Mouse (Mus musculus): ENCODE results near the gene Chl1. TPM values are rescaled to one million over a fixed set of nuclear protein-coding genes. Genes with fewer than 3 reads are reported as not detected.
A peak's percentile ranks its signal among the peaks of the same experiment; 100 is the strongest.

Chl1 gene
- polyA plus RNA-seq, 1 experiment from 2014 or later, result 127 TPM

DNA sequence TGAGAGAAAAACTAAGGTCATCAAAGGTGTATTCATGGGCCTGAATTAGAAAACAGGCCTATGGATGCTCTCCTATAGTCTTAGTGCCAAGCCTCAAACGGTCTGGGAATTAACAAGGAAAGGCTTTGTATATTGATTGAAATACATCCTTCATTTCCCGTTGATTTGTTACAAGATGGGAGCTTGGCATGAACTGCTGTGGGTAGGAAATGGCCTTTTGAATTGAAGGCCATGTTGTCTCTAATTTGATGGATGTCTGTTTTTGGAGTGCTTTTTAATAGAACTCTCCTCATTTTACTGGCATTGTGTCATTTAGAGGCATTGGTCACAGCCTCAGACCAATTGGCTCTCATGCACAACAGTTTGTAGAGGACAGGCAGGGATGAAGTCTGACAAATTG, 49.0 kb downstream of the Chl1 start:
- WGBS, result 14% methylated on average over 2 of the region's 2 CpGs
- Histone ChIP-seq H3K4me2 (ENCODE audit: low read length) (no peak overlapping the region), H3K36me3 (ENCODE audit: control insufficient read depth, insufficient read depth) (no peaks in the 10 kb centered on the region), H3K4me1 (replicated peaks; ENCODE audit: control insufficient read depth, insufficient read depth, low read length) (peaks cover 25% of the 10 kb centered on the region), H3K9ac (replicated peaks; ENCODE audit: low read depth, low read length) (no peak overlapping the region), H3K27ac (ENCODE audit: low read length) (no peak overlapping the region), H3K27me3 (replicated peaks; ENCODE audit: control insufficient read depth, insufficient read depth, low read length) (no peaks in the 10 kb centered on the region), H3K9me3 (ENCODE audit: control insufficient read depth, low read length) (no peaks in the 10 kb centered on the region), H3K4me3 (replicated peaks; ENCODE audit: low read length) (no peak overlapping the region)
- peak; percentile 26; the same call in 1 of the 2 replicates for ATAC-seq

GRCm38 (mm10) chr6:103564811-103565210, 54.4 kb downstream of the Chl1 start:
- ATAC-seq, result no peak
- Histone ChIP-seq H3K36me3 (ENCODE audit: control insufficient read depth, insufficient read depth) (no peaks in the 10 kb centered on the region), H3K27me3 (replicated peaks; ENCODE audit: control insufficient read depth, insufficient read depth, low read length) (no peaks in the 10 kb centered on the region), H3K4me2 (ENCODE audit: low read length) (no peak overlapping the region), H3K4me1 (replicated peaks; ENCODE audit: control insufficient read depth, insufficient read depth, low read length) (peaks cover 15% of the 10 kb centered on the region), H3K9ac (replicated peaks; ENCODE audit: low read depth, low read length) (no peak overlapping the region), H3K9me3 (ENCODE audit: control insufficient read depth, low read length) (no peaks in the 10 kb centered on the region), H3K4me3 (replicated peaks; ENCODE audit: low read length) (no peak overlapping the region), H3K27ac (ENCODE audit: low read length) (no peak overlapping the region)
- 67% methylated on average over 6 of the region's 6 CpGs for WGBS

DNA sequence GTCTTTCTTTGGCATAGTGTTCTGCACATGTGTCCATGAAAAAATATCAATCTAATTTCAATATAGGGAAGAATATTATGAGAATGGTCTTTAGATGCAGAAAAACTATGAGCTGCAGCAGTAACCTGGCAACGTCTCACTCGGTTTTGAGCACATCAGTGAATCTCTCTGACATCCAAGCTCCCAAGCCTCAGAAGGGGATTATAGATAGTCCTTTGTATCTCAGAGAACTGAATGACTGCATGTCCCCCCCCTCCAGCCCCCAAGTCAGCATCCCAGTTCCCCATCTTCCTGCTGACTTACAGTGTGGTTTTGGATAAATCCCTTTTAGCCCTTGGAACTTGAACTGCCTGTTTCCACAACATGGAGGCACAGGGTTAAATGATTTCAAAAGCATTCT, 56.9 kb downstream of the Chl1 start:
- no peak overlapping the region for H3K4me2 ChIP-seq (ENCODE audit: low read length)
- H3K4me1 ChIP-seq (replicated peaks; ENCODE audit: control insufficient read depth, insufficient read depth, low read length), result peaks cover 15% of the 10 kb centered on the region
- 35% methylated on average over 2 of the region's 2 CpGs for WGBS
- H3K4me3 ChIP-seq (replicated peaks; ENCODE audit: low read length), result no peak overlapping the region
- no peak overlapping the region for H3K27ac ChIP-seq (ENCODE audit: low read length)
- no peak overlapping the region for H3K9ac ChIP-seq (replicated peaks; ENCODE audit: low read depth, low read length)
- H3K27me3 ChIP-seq (replicated peaks; ENCODE audit: control insufficient read depth, insufficient read depth, low read length), result no peaks in the 10 kb centered on the region
- ATAC-seq, result 0 out of 2 replicates have a peak, but pooled peaks have one; percentile 27
- H3K36me3 ChIP-seq (ENCODE audit: control insufficient read depth, insufficient read depth), result no peaks in the 10 kb centered on the region
- no peaks in the 10 kb centered on the region for H3K9me3 ChIP-seq (ENCODE audit: control insufficient read depth, low read length)

DNA sequence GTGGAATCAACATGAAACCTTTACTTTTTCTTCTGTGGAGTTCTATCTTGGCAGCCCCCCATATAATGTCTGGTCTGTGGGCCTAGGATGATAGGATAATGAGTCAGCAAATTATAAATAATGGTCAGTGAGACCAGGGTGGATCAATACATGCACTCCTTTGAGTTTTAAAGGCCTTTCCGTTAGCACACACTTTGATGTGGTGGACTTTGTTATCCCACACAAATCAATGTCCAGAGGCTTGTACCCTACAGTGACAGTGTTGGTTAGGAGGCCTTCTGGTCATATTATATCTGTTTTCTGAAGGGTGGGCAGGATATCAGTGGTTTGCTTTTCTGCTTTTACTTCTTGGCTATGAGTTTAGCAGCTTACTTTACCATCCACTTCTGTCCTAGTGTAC, 62.3 kb downstream of the Chl1 start:
- Histone ChIP-seq H3K4me1 (replicated peaks; ENCODE audit: control insufficient read depth, insufficient read depth, low read length) (no peaks in the 10 kb centered on the region), H3K9me3 (ENCODE audit: control insufficient read depth, low read length) (no peaks in the 10 kb centered on the region), H3K9ac (replicated peaks; ENCODE audit: low read depth, low read length) (no peak overlapping the region), H3K27me3 (replicated peaks; ENCODE audit: control insufficient read depth, insufficient read depth, low read length) (no peaks in the 10 kb centered on the region), H3K36me3 (ENCODE audit: control insufficient read depth, insufficient read depth) (no peaks in the 10 kb centered on the region), H3K4me3 (replicated peaks; ENCODE audit: low read length) (no peak overlapping the region), H3K27ac (ENCODE audit: low read length) (no peak overlapping the region), H3K4me2 (ENCODE audit: low read length) (no peak overlapping the region)
- WGBS, result 84% methylated on average over 1 of the region's 1 CpGs
- no peak for ATAC-seq

DNA sequence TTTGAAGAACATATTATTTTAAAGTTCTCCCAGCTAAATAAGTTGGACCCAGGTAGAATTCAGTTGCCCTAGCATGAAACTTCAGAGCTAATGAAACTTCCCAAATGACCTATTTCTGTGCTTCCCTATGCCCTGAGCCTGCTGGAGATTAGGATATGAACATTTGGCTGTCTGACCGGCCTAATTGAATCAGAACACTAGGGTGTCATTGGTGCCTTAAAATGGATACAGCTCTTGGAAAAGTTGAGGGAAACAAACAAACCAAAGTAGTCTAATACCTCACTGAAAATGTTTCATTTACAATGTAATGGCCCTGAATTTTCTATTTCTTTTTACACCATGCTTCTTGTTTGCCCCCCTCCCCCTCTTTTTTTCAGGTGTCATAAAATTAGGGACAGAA, 73.8 kb downstream of the Chl1 start:
- ATAC-seq, result no peak
- H3K27ac ChIP-seq (ENCODE audit: low read length), result no peak overlapping the region
- H3K4me1 ChIP-seq (replicated peaks; ENCODE audit: control insufficient read depth, insufficient read depth, low read length), result no peaks in the 10 kb centered on the region
- H3K4me3 ChIP-seq (replicated peaks; ENCODE audit: low read length), result no peak overlapping the region
- H3K36me3 ChIP-seq (ENCODE audit: control insufficient read depth, insufficient read depth), result no peaks in the 10 kb centered on the region
- no peak overlapping the region for H3K4me2 ChIP-seq (ENCODE audit: low read length)
- no peaks in the 10 kb centered on the region for H3K9me3 ChIP-seq (ENCODE audit: control insufficient read depth, low read length)
- WGBS, result 87% methylated on average over 1 of the region's 1 CpGs
- no peak overlapping the region for H3K9ac ChIP-seq (replicated peaks; ENCODE audit: low read depth, low read length)
- no peaks in the 10 kb centered on the region for H3K27me3 ChIP-seq (replicated peaks; ENCODE audit: control insufficient read depth, insufficient read depth, low read length)

DNA sequence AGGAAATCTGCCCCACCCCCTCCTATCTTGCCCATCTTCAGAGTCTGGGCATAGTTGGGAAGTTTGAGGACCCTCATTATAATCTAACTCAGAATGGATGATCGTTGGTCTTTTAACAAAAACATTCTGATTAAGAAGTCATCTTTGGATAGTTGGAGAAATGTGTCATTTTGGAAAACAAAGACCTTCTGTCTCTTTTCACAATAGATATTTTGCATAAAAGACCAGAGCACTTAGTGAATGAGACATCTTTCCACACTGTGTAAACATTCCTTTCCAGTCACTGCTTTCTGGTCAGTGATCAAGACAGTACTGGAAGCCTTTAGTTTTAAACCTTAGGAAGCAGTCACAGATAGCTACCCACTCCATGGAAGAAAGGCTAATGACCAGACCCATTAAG, 75.3 kb downstream of the Chl1 start:
- no peak overlapping the region for H3K27ac ChIP-seq (ENCODE audit: low read length)
- H3K36me3 ChIP-seq (ENCODE audit: control insufficient read depth, insufficient read depth), result no peaks in the 10 kb centered on the region
- H3K9ac ChIP-seq (replicated peaks; ENCODE audit: low read depth, low read length), result no peak overlapping the region
- no peak overlapping the region for H3K4me2 ChIP-seq (ENCODE audit: low read length)
- no peaks in the 10 kb centered on the region for H3K9me3 ChIP-seq (ENCODE audit: control insufficient read depth, low read length)
- H3K4me3 ChIP-seq (replicated peaks; ENCODE audit: low read length), result no peak overlapping the region
- ATAC-seq, result no peak
- H3K27me3 ChIP-seq (replicated peaks; ENCODE audit: control insufficient read depth, insufficient read depth, low read length), result no peaks in the 10 kb centered on the region
- 32% methylated on average over 1 of the region's 1 CpGs for WGBS
- H3K4me1 ChIP-seq (replicated peaks; ENCODE audit: control insufficient read depth, insufficient read depth, low read length), result no peaks in the 10 kb centered on the region

GRCm38 (mm10) chr6:103586081-103586480, 75.7 kb downstream of the Chl1 start:
- Histone ChIP-seq H3K4me1 (replicated peaks; ENCODE audit: control insufficient read depth, insufficient read depth, low read length) (no peaks in the 10 kb centered on the region), H3K4me3 (replicated peaks; ENCODE audit: low read length) (no peak overlapping the region), H3K36me3 (ENCODE audit: control insufficient read depth, insufficient read depth) (no peaks in the 10 kb centered on the region), H3K27me3 (replicated peaks; ENCODE audit: control insufficient read depth, insufficient read depth, low read length) (no peaks in the 10 kb centered on the region), H3K9ac (replicated peaks; ENCODE audit: low read depth, low read length) (no peak overlapping the region), H3K27ac (ENCODE audit: low read length) (no peak overlapping the region), H3K9me3 (ENCODE audit: control insufficient read depth, low read length) (no peaks in the 10 kb centered on the region), H3K4me2 (ENCODE audit: low read length) (no peak overlapping the region)
- no peak for ATAC-seq
- WGBS, result 67% methylated on average over 1 of the region's 1 CpGs

- no peak for ATAC-seq
- Histone ChIP-seq H3K4me3 (replicated peaks; ENCODE audit: low read length) (no peak overlapping the region), H3K9me3 (ENCODE audit: control insufficient read depth, low read length) (no peaks in the 10 kb centered on the region), H3K27me3 (replicated peaks; ENCODE audit: control insufficient read depth, insufficient read depth, low read length) (no peaks in the 10 kb centered on the region), H3K27ac (ENCODE audit: low read length) (no peak overlapping the region), H3K4me1 (replicated peaks; ENCODE audit: control insufficient read depth, insufficient read depth, low read length) (no peaks in the 10 kb centered on the region), H3K4me2 (ENCODE audit: low read length) (no peak overlapping the region), H3K9ac (replicated peaks; ENCODE audit: low read depth, low read length) (no peak overlapping the region), H3K36me3 (ENCODE audit: control insufficient read depth, insufficient read depth) (no peaks in the 10 kb centered on the region)
- WGBS, result 38% methylated on average over 4 of the region's 4 CpGs
These were observed 91.7 kb downstream of the Chl1 start for GRCm38 (mm10) chr6:103602070-103602469.

DNA sequence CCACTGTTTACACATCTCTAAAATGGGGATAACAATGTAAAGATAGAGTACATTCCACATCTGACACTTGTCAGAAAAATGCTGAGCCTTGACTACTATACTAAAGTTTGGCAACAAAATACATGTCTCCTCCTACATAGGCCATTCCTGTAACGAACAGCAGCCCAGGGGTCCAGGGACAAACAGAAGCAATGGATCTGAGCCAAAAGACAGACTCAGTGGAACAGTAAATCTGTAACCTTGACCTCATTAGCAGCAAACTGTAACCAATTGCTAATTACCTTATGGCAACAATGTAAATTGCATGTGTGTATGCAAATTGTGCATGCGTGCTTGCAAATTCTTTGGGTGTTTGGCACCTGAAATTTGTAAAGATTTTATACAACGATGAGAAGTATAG, 100.3 kb downstream of the Chl1 start:
- no peaks in the 10 kb centered on the region for H3K4me1 ChIP-seq (replicated peaks; ENCODE audit: control insufficient read depth, insufficient read depth, low read length)
- H3K36me3 ChIP-seq (ENCODE audit: control insufficient read depth, insufficient read depth), result no peaks in the 10 kb centered on the region
- no peaks in the 10 kb centered on the region for H3K27me3 ChIP-seq (replicated peaks; ENCODE audit: control insufficient read depth, insufficient read depth, low read length)
- no peaks in the 10 kb centered on the region for H3K9me3 ChIP-seq (ENCODE audit: control insufficient read depth, low read length)
- no peak for ATAC-seq
- H3K4me2 ChIP-seq (ENCODE audit: low read length), result no peak overlapping the region
- H3K4me3 ChIP-seq (replicated peaks; ENCODE audit: low read length), result no peak overlapping the region
- H3K9ac ChIP-seq (replicated peaks; ENCODE audit: low read depth, low read length), result no peak overlapping the region
- no peak overlapping the region for H3K27ac ChIP-seq (ENCODE audit: low read length)
- 47% methylated on average over 3 of the region's 3 CpGs for WGBS

GRCm38 (mm10) chr6:103612626-103613025, 102.2 kb downstream of the Chl1 start:
- H3K4me3 ChIP-seq (replicated peaks; ENCODE audit: low read length), result no peak overlapping the region
- peak; percentile 33; the same call in 1 of the 2 replicates for ATAC-seq
- WGBS, result 60% methylated on average over 3 of the region's 3 CpGs

More at GRCm38 (mm10) chr6:103612626-103613025, 102.2 kb downstream of the Chl1 start:
- no peaks in the 10 kb centered on the region for H3K4me1 ChIP-seq (replicated peaks; ENCODE audit: control insufficient read depth, insufficient read depth, low read length)
- H3K27me3 ChIP-seq (replicated peaks; ENCODE audit: control insufficient read depth, insufficient read depth, low read length), result no peaks in the 10 kb centered on the region
- H3K36me3 ChIP-seq (ENCODE audit: control insufficient read depth, insufficient read depth), result no peaks in the 10 kb centered on the region
- no peak overlapping the region for H3K27ac ChIP-seq (ENCODE audit: low read length)
- H3K9ac ChIP-seq (replicated peaks; ENCODE audit: low read depth, low read length), result no peak overlapping the region
- no peaks in the 10 kb centered on the region for H3K9me3 ChIP-seq (ENCODE audit: control insufficient read depth, low read length)
- no peak overlapping the region for H3K4me2 ChIP-seq (ENCODE audit: low read length)
